Mouse (Mus musculus): Measurements from ENCODE around the gene Vil1.

DNA sequence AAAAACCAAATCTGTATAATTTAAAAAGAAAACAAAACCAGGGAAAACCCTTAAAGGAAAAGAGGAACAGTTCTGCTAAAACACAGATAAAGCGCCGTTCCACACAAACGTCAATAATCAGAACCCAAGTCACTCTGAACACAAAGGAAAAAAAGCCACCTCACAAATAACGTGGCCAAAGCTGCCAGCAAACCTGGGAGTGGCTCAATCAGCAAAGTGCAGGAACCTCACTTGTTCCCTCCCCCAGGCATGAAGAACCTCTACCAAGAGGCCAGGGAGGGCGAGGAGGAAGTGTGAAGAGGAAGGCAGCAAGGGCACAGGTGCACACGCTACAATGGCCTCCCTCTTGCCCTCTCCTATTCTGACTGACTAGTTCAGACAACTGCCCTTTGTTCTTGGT is 26.4 kb downstream of the Vil1 start:
- TF ChIP-seq POLR2A (IDR thresholded peaks at IDR 0.05; ENCODE audit: extremely low read depth, insufficient read depth, low read length) (no peak), CTCF (IDR thresholded peaks at IDR 0.05; ENCODE audit: extremely low read depth, insufficient read depth, low read length) (no peak)

All from cortical plate, adult 2 months (tissue).